Mouse (Mus musculus): ENCODE measurements at regions not wholly inside any gene's neighbourhood (a gene's known extent, or its start where the extent isn't known, plus 50 kb on each side); places are given as distances from the start of the nearest gene placed in this dataset.

DNA sequence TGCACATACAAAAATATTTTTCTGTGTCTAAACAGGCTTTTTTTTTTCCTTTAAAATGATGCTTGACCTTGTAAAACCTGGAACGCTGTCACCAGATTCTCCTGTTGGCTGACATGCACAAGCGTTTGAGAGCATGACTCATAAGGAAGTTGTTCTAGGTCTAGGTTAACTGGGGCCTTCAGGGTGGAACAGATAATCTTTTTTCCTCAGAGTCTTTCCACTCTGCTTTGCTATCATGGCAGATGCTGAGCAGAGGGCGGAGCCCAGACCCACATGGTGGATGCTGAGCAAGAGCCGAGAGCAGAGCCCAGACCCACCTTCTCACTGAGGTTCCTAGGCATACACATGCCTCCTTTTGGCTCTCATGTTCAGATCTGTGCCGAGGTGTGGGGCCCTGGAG is 172.6 kb downstream of the Med10 start:
- TF ChIP-seq GATA4 (IDR thresholded peaks at IDR 0.05; ENCODE audit: insufficient replicate concordance, low read length): no peak

- no peak for TF ChIP-seq GATA4 (IDR thresholded peaks at IDR 0.05; ENCODE audit: insufficient replicate concordance, low read length)
Measured at GRCm38 (mm10) chr13:69984159-69984558, 182.0 kb downstream of the Med10 start.

- TF ChIP-seq GATA4 (IDR thresholded peaks at IDR 0.05; ENCODE audit: insufficient replicate concordance, low read length): no peak
Measured at GRCm38 (mm10) chr13:69987181-69987580, 185.0 kb downstream of the Med10 start.

- TF ChIP-seq GATA4 (IDR thresholded peaks at IDR 0.05; ENCODE audit: insufficient replicate concordance, low read length): no peak
Measured at GRCm38 (mm10) chr13:69988319-69988718, 186.1 kb downstream of the Med10 start.

GRCm38 (mm10) chr13:69991253-69991891 is 189.2 kb downstream of the Med10 start:
- no peak for TF ChIP-seq GATA4 (IDR thresholded peaks at IDR 0.05; ENCODE audit: insufficient replicate concordance, low read length)

DNA sequence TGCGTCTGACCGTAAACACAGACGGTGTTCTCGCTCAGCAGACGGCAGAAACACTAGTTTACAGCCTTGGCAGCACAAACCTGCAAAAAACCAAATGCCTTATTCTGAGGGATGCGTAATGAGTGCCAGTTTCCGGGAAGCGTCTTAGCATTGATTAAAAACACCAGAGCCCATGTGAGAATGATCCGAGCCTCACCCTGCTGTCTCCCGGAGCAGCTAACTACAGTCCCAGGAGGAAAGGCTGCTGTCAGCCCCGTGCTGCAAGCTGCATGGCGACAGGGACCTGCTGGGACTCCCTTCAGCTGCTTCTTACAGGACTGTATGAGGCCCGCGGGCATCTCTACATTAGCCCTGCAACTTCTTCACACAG is 189.7 kb downstream of the Med10 start:
- no peak for TF ChIP-seq GATA4 (IDR thresholded peaks at IDR 0.05; ENCODE audit: insufficient replicate concordance, low read length)

DNA sequence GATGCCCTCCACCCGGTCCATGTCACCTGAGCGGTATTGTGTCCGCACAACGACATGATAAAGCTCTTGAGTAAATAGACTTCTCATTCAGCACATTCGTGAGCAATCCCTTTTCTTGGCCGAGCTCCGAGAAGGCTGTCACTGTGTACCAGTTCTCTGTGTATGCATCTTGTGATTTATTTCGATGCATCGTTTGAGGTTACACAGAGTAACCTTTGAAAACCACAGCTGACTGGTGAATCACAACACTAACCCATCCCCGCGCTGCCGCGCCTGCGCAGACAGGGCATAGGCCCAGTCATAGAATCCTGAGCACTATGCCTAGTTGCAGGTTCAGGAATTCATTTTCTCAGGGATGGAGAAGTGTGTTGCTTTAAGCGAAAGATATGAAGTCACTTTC is 201.4 kb downstream of the Med10 start:
- no peak for TF ChIP-seq GATA4 (IDR thresholded peaks at IDR 0.05; ENCODE audit: insufficient replicate concordance, low read length)

GRCm38 (mm10) chr13:70012123-70012522 is 209.9 kb downstream of the Med10 start:
- TF ChIP-seq GATA4 (IDR thresholded peaks at IDR 0.05; ENCODE audit: insufficient replicate concordance, low read length): no peak

- no peak for TF ChIP-seq GATA4 (IDR thresholded peaks at IDR 0.05; ENCODE audit: insufficient replicate concordance, low read length)
Measured at GRCm38 (mm10) chr13:70015183-70015582, 213.0 kb downstream of the Med10 start.

DNA sequence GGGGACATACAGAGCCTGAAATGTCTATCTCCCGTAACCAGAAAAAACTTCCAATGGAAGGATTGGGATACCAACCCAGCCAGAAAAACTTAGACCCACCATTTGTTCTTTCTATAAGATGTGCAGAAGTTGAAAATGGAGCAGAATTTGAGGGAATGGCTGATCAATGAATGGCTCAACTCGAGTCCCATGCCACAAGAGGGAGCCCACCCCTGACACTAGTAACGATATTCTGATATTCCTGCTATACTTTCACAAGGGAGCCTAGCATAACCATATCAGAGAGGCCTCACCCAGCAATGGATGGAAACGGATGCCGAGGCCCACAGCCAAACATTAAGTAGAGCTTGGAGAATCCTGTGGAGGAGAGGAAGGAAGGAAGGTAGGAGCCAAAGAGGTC is 215.3 kb downstream of the Med10 start:
- no peak for TF ChIP-seq GATA4 (IDR thresholded peaks at IDR 0.05; ENCODE audit: insufficient replicate concordance, low read length)

DNA sequence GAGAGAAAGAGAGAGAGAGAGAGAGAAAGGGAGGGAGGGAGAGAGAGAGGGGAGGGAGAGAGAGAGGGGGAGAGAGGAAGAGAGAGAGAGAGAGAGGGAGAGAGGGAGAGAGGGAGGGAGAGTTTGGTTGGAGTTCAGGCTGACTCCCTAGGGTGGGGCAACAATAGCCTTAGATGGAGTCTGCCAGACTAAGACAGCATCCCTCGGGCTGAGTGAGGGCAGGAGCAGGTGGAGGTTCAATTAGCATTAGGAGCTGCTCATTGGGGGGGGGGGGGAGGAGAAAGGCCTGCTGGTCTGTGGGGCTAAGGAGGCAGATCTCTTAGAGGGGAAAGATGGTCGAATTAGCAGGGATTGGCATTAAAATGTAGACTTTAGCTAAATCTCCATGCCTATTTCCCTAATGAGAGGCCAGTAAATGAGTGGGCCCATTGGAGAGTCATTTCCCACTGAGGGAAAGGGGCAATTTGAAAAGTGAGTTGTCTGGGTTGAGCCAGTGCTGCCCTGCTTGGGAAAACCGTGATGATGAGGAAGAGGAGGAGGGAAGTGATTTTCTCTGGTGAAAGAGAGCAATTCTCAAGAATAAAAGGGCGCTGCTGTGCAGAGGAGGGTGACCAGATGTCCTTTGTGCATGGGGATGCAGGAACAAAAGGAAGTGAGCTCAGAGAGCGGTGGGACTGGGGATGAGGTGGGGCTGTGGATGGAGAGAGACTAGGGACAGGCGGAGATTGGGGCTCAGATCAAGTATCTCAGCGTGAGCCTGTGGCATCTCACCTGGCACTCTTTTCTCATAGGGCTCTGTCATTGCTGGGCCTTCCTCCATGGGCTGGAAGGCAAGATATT is 218.0 kb downstream of the Med10 start:
- no peak for TF ChIP-seq GATA4 (IDR thresholded peaks at IDR 0.05; ENCODE audit: insufficient replicate concordance, low read length)

DNA sequence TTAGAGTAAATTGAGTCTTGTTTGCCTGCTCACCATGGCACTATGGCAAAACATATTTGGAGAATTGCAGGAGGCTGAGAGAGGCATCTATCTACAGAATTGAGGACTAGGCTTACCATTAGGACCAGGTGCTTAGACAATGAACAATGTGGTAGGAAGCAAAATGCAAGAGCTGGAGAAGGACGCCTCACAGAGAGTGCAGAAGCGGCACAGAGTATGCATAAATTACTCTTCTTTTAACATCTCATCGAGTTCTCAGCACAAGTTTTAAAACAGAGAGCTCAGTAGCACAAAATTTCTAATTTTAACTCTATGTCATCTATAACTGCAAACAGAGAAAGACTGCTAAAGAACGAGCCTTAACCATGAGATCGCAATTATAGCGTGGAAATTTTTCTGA is 231.1 kb downstream of the Med10 start:
- no peak for TF ChIP-seq GATA4 (IDR thresholded peaks at IDR 0.05; ENCODE audit: insufficient replicate concordance, low read length)

DNA sequence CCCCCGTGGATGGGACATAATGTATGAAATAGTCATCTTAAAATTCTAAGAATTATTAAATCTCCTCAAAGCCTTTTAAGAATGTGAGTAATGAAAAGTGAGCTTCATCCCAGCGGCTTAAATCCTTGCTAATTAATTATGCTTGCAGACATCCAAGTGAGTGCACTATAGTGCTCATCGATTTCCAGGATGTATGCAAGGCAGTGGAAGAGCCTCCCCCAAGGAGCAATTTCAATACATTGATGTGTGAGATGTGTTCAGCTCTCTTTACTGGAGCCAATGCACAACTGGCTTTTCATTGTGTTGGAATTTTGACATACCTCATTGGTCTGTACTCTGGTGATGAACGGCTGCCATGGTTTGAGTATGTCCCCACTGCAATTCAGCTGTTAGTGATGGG is 231.6 kb downstream of the Med10 start:
- TF ChIP-seq GATA4 (IDR thresholded peaks at IDR 0.05; ENCODE audit: insufficient replicate concordance, low read length): no peak

GRCm38 (mm10) chr13:70037985-70038667 is 235.9 kb downstream of the Med10 start:
- TF ChIP-seq GATA4 (IDR thresholded peaks at IDR 0.05; ENCODE audit: insufficient replicate concordance, low read length): no peak

- no peak for TF ChIP-seq GATA4 (IDR thresholded peaks at IDR 0.05; ENCODE audit: insufficient replicate concordance, low read length)
Measured at GRCm38 (mm10) chr13:70057920-70058319, 255.7 kb downstream of the Med10 start.

- no peak for TF ChIP-seq GATA4 (IDR thresholded peaks at IDR 0.05; ENCODE audit: insufficient replicate concordance, low read length)
Measured at GRCm38 (mm10) chr13:70061363-70061945, 259.3 kb downstream of the Med10 start.
